Mouse (Mus musculus) cerebellum, adult 2 months (tissue): ENCODE measurements around the gene Ankrd49. TPM values are rescaled to one million over a fixed set of nuclear protein-coding genes. Genes with fewer than 3 reads are reported as not detected.

Source experiments
- DNase-seq, 2 experiments: peaks; one replicate each; pipeline ENCODE4 v3.0.0; 2021
- H3K27ac ChIP-seq: fragments of 200-500 bp; 2 replicates; pipeline ENCODE4 v1.5.1; 2012; ENCODE audit warnings: low read length, control low read depth, inconsistent platforms; ENCODE audit not compliant: insufficient read depth
- H3K27me3 ChIP-seq: fragments of 200-500 bp; 2 replicates; pipeline ENCODE4 v1.6.1; 2012; ENCODE audit warnings: inconsistent platforms, mild to moderate bottlenecking, low read length, moderate library complexity; ENCODE audit not compliant: control insufficient read depth, insufficient read depth
- H3K4me1 ChIP-seq: fragments of 200-500 bp; 2 replicates; pipeline ENCODE4 v1.6.1; 2011; ENCODE audit warnings: low read length; ENCODE audit not compliant: control insufficient read depth, insufficient read depth
- H3K4me3 ChIP-seq: fragments of 200-500 bp; replicated peaks from 2 replicates; pipeline ENCODE3; 2011; ENCODE audit warnings: mild to moderate bottlenecking, low read depth, low read length, control low read depth; ENCODE audit not compliant: insufficient read depth
- CTCF ChIP-seq: fragments of 200-500 bp; IDR thresholded peaks from 2 replicates; pipeline ENCODE4 v1.5.1; 2011; ENCODE audit warnings: low read depth, mild to moderate bottlenecking, control low read depth, low read length, moderate library complexity, borderline replicate concordance; ENCODE audit not compliant: insufficient read depth
- POLR2A ChIP-seq: fragments of 200-500 bp; IDR thresholded peaks from 2 replicates; pipeline ENCODE4 v1.6.1; 2011; ENCODE audit warnings: low read length, control low read depth, borderline replicate concordance; ENCODE audit not compliant: insufficient read depth
- WGBS: fragments of 180-500 bp; shearing (Covaris S2); methylation state at CpG from one replicate; pipeline ENCODE4 v1.1.7; 2018; 5-methylcytosine and 5-hydroxymethylcytosine counted together
- polyA plus RNA-seq: library from polyadenylated mRNA; depleted of rRNA; stranded (reverse); fragments of >200 nt; gene quantifications from 2 replicates; pipeline ENCODE4 v1.2.3, GENCODE M21; 2012

Ankrd49 gene
- polyA plus RNA-seq, 1 experiment: 8.5 TPM

DNA sequence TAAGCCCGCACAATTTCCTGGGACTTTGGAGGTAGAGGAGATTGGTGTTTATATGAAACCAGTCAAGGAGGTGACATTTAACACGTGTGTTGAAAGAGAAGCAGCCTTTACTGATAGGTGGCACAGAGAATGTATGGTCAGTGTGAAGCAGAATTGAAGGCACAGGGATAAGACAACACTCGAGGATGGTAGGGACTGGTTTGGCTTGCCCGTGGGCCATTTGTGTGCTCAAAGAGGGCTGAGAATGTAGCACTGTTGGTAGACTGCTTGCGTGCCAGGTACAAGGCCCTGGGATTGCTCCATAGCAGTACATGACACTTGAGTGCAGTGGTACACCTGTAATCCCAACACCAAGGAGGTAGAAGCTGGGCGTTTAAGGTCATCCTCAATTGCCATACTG, 2.7 kb upstream of the Ankrd49 start:
- WGBS: 87% methylated on average over 6 of the region's 6 CpGs
- TF ChIP-seq POLR2A (no peak), CTCF (no peak)

DNA sequence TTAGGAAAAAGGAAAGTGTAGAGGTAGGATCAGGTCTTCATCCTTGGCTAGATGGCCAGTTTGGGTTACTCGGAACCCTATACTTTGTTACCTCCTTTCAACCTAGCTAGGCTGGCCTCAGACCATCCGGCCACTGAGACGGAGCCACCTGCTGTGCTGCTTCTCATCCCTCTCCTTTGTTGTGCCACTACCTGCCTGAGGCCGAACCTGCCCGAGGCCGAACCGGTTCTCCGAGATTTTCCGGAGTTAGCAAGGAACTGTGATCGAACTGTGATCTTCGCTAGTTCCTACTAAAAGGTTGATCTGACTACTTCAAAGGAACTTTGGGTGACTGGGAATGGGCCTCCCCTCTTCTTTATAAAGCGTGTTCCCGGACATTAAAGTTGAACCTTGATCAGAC, 6.3 kb downstream of the Ankrd49 start:
- Histone ChIP-seq H3K4me1 (no peaks in the 10 kb centered on the region), H3K4me3 (no peak overlapping the region), H3K27ac (no peak overlapping the region), H3K27me3 (no peaks in the 10 kb centered on the region)
- TF ChIP-seq POLR2A (no peak), CTCF (no peak)
- 46% methylated on average over 13 of the region's 13 CpGs for WGBS
- no peak for DNase-seq

More for the DNA sequence above, 2.7 kb upstream of the Ankrd49 start:
- Histone ChIP-seq H3K27me3 (no peaks in the 10 kb centered on the region), H3K27ac (no peak overlapping the region), H3K4me3 (no peak overlapping the region), H3K4me1 (no peaks in the 10 kb centered on the region)
- no peak for DNase-seq

DNA sequence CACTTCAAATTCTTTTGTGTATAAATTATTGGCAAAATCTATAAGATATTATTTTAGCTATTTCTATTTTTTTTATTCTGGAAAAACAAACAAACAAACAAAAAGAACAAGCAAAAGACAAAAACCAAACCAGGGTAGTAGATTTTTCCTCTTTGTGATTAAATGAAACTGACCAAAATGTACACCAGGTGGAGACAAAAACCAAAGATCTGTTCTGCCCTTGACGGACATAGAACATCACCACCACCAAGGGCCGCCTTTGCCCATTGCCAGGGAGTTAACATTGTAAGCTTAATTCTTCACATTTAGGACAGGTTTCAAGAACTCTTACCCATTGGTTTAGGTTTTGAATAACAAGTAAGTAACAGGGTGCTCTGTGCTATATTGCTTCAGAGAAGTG, 10.8 kb downstream of the Ankrd49 start:
- no peak overlapping the region for H3K27ac ChIP-seq
- WGBS: 24% methylated on average over 2 of the region's 2 CpGs
- 0 out of 2 replicates have a peak, but pooled peaks cover 3% of the 10 kb centered on the region for H3K4me1 ChIP-seq
- H3K4me3 ChIP-seq: no peak overlapping the region
- no peak for DNase-seq
- H3K27me3 ChIP-seq: no peaks in the 10 kb centered on the region
- TF ChIP-seq CTCF (no peak), POLR2A (no peak)

DNA sequence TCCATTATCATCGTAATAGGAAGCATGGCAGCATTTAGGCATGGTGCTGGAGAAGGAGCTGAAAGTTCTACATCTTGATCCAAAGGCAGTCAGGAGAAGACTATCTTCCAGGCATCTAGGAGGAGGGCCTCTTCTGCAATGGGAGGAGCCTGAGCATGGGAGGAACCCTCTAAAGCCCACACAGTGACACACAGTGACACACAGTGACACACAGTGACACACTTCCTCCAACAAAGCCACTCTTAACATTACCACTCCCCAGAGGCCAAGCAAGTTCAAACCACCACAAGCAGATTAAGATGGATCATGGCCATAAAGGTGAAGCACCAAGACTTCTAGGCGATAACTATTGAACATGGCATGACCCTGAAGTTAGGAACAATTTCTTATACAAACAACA, 12.6 kb downstream of the Ankrd49 start:
- H3K4me3 ChIP-seq: no peak overlapping the region
- TF ChIP-seq POLR2A: no peak
- H3K4me1 ChIP-seq: 0 out of 2 replicates have a peak, but pooled peaks cover 3% of the 10 kb centered on the region
- no peaks in the 10 kb centered on the region for H3K27me3 ChIP-seq
- 85% methylated on average over 2 of the region's 2 CpGs for WGBS
- no peak for DNase-seq
- no peak overlapping the region for H3K27ac ChIP-seq

DNA sequence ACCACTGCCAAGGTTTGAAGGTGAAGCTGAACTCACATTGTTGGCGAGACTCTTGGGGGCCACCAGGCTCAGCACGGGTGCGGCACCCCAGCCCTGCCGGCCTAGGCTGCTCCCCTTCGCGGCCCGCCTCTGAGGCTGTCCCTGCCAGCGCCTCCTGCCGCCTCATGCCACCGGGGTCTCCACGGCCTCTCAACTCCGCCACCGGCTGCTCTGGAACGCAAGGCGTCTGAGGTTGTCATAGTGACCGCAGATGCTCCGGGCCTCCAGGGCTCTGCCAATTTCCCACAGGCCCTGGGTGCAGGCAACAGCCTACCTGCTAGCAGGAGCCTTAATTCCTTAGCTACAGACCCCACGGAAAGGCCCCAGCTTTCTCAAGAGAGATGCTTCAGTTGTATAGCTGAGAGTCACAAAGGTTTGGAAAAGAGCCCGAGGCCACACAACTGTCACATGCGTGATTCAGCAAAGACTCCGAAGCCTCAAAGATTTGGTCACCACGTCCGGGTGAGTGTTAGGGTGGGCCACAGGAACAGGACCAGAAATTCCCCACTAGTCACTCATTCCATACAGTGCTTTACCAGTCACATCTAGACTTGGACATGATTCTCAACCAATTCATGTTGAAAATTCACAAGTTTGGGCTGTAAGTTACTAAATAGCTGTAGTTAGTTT, 13.7 kb downstream of the Ankrd49 start, which contains the start of gene 1700012B09Rik:
TSS of gene 1700012B09Rik (minus strand) at position 228 of the 669 bp plus-strand sequence.
- 0 out of 2 replicates have a peak, but pooled peaks cover 3% of the 10 kb centered on the region for H3K4me1 ChIP-seq
- H3K27me3 ChIP-seq: no peaks in the 10 kb centered on the region
- no peak for DNase-seq
- H3K4me3 ChIP-seq: no peak within 1 kb of the TSS
- H3K27ac ChIP-seq: no peak within 1 kb of the TSS
- 9% methylated on average over 23 of the region's 23 CpGs for WGBS
- no peak for TF ChIP-seq POLR2A
- TF ChIP-seq CTCF: no peak

DNA sequence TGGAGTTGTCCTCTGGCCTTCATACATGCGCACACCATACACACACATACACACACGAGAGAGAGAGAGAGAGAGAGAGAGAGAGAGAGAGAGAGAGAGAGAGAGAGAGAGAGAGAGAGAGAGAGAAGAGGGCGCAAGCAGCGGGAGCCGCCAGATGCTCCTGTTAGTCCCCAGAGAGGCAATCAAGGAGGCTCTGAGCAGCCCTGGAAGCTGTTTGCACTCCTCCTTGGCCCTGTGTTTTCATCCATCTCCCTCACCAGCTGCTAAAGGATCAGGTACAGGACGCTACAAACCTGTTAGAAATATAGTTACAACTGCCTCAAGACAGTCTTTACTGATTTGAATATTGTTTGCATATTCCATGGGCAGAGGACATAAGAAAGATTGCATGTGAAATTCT, 14.8 kb downstream of the Ankrd49 start:
- no peak overlapping the region for H3K4me3 ChIP-seq
- 40% methylated on average over 6 of the region's 6 CpGs for WGBS
- TF ChIP-seq POLR2A (no peak), CTCF (no peak)
- H3K4me1 ChIP-seq: 0 out of 2 replicates have a peak, but pooled peaks cover 3% of the 10 kb centered on the region
- H3K27ac ChIP-seq: no peak overlapping the region
- no peaks in the 10 kb centered on the region for H3K27me3 ChIP-seq
- DNase-seq: no peak

DNA sequence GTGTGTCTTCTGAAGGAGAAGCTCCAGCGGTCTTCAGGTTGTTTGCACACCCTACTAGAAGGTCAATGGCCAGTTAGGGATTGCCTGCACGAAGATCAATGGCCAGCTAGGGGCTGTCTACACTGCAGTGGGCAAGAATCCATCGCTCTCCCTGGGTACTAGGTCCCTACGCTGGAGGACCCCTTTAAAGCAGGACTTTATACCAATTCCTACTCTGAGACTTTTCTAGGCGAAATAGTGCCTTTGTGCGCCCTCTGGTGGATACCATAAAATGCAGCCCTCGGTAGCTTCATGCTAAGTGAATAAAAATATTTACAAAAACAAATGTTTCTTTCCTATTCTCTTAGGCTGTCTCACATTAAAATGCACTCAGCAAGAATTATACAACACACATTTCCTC, 19.9 kb downstream of the Ankrd49 start:
- no peaks in the 10 kb centered on the region for H3K27me3 ChIP-seq
- WGBS: 21% methylated on average over 7 of the region's 7 CpGs
- no peak overlapping the region for H3K4me3 ChIP-seq
- no peaks in the 10 kb centered on the region for H3K4me1 ChIP-seq
- H3K27ac ChIP-seq: no peak overlapping the region
- TF ChIP-seq POLR2A (no peak), CTCF (peak; percentile 20; the same call in 1 of the 2 replicates)
- peak; percentile 15 to 20 for DNase-seq

DNA sequence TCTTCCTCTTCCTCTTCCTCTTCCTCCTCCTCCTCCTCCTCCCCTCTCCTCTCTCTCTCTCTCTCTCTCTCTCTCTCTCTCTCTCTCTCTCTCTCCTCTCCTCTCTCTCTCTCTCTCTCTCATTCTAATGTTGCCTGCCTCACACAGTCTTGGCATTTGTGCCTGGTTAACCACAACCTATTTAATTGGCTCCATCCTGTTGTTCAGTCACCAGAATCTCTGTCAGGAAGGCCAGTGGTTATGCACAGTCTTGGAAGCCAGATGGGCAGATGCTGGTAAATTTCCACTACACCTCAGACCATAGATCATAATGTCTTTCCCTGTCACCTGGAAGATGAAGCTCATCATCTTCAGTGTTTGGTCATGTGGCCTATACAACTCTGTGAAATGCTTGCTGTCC, 25.4 kb downstream of the Ankrd49 start:
- Histone ChIP-seq H3K27ac (no peak overlapping the region), H3K4me3 (no peak overlapping the region), H3K4me1 (no peaks in the 10 kb centered on the region), H3K27me3 (no peaks in the 10 kb centered on the region)
- TF ChIP-seq CTCF: no peak
- no peak for TF ChIP-seq POLR2A
- DNase-seq: no peak

DNA sequence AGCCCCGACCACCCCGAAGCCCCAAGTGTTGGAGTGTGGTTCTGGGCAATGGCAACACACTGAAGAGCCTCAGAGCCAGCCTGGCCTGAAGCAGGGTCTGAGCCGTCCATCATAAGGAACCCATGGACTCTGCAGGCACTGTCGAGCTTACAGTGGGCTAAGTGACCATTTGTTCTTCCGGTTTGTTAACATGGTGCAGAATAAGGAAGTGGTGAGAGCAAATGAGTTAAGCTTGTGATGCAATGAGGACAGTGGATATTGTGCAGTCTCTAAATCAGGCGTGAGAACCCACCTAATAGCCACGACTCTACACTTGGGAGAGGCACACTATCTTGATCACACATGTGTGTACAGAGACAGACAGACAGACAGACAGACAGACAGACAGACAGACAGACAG, 26.1 kb downstream of the Ankrd49 start:
- Histone ChIP-seq H3K27ac (no peak overlapping the region), H3K4me1 (no peaks in the 10 kb centered on the region), H3K4me3 (no peak overlapping the region), H3K27me3 (no peaks in the 10 kb centered on the region)
- WGBS: 64% methylated on average over 7 of the region's 7 CpGs
- DNase-seq: no peak
- TF ChIP-seq POLR2A (no peak), CTCF (no peak)
